Mouse (Mus musculus) heart, adult 2 months (tissue): ENCODE measurements at regions not wholly inside any gene's neighbourhood (a gene's known extent, or its start where the extent isn't known, plus 50 kb on each side); places are given as distances from the start of the nearest gene placed in this dataset.

ENCODE experiments used
- CTCF ChIP-seq: fragments of 200-600 bp; IDR thresholded peaks from 2 replicates; pipeline ENCODE4 v1.8.1; 2022; ENCODE audit warnings: antibody characterized with exemption, mild to moderate bottlenecking, moderate library complexity
- EP300 ChIP-seq: fragments of 200-500 bp; IDR thresholded peaks from 2 replicates; pipeline ENCODE4 v1.6.1; 2011; ENCODE audit warnings: low read depth, low read length, control low read depth; ENCODE audit not compliant: insufficient read depth

DNA sequence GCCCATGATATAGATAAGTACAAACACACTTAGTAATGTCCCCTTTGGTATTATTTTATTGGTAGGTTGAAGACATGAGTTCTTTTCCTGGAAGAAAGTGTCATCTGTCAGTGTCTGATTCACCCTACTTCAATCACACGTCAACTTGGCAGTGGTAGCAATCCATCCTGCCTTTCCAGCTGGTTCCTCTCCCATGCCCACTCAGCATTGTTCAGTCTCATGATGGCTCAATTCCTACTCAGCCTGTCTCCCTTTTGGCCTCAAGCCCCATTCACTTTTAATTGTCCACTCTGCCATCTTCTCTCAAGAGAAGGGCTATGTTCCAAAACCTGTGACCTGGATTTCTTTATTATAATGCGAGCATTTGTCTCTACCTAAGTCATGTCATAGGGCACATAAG is 474.4 kb upstream of the Htr2a start:
- TF ChIP-seq CTCF (no peak), EP300 (0 out of 2 replicates have a peak, but pooled peaks have one; percentile 34)
